Mouse (Mus musculus) ES-CJ7 (cell line): ENCODE measurements around the gene Ddx5.
"Not testable (repeated sequence)": the region's sequence is repeated elsewhere in the genome, so short reads cannot be mapped to it uniquely, and the experiment has no call there.

Source experiments
- DNase-seq: peaks from one replicate; pipeline ENCODE4 v3.0.0; 2011; ENCODE audit warnings: low read depth, low spot score

Ddx5 gene

GRCm38 (mm10) chr11:106762139-106762799 is 26.7 kb downstream of the Ddx5 start:
- DNase-seq, result peak; percentile 66

GRCm38 (mm10) chr11:106760511-106760910 is 28.5 kb downstream of the Ddx5 start:
- no peak for DNase-seq

GRCm38 (mm10) chr11:106759028-106759427 is 30.0 kb downstream of the Ddx5 start:
- no peak for DNase-seq

- no peak for DNase-seq
These were observed 33.4 kb downstream of the Ddx5 start for GRCm38 (mm10) chr11:106755583-106755982.

GRCm38 (mm10) chr11:106753314-106753713 is 35.7 kb downstream of the Ddx5 start:
- no peak for DNase-seq

- DNase-seq, result no peak
These were observed 36.9 kb downstream of the Ddx5 start for GRCm38 (mm10) chr11:106752103-106752502.

- DNase-seq, result no peak
These were observed 37.7 kb downstream of the Ddx5 start, which contains the start of gene Milr1 for GRCm38 (mm10) chr11:106751039-106752018. Milr1 (plus strand) TSS chr11:106751226.

- no peak for DNase-seq
These were observed 38.7 kb downstream of the Ddx5 start, which contains the start of gene Pecam1 for GRCm38 (mm10) chr11:106750121-106750751. Pecam1 (minus strand) TSS chr11:106750628.

GRCm38 (mm10) chr11:106749557-106750120 is 39.3 kb downstream of the Ddx5 start:
- not testable (repeated sequence) for DNase-seq

- DNase-seq, result no peak
These were observed 44.0 kb downstream of the Ddx5 start for GRCm38 (mm10) chr11:106744949-106745348.

GRCm38 (mm10) chr11:106742388-106742841 is 46.6 kb downstream of the Ddx5 start:
- DNase-seq, result peak; percentile 50

- no peak for DNase-seq
These were observed 47.2 kb downstream of the Ddx5 start for GRCm38 (mm10) chr11:106741826-106742225.

GRCm38 (mm10) chr11:106741232-106741631 is 47.8 kb downstream of the Ddx5 start:
- DNase-seq, result no peak

GRCm38 (mm10) chr11:106740724-106741123 is 48.3 kb downstream of the Ddx5 start:
- not testable (repeated sequence) for DNase-seq

- DNase-seq, result no peak
These were observed 49.9 kb downstream of the Ddx5 start for GRCm38 (mm10) chr11:106739116-106739515.

- no peak for DNase-seq
These were observed 51.8 kb downstream of the Ddx5 start for GRCm38 (mm10) chr11:106737178-106737621.

GRCm38 (mm10) chr11:106736614-106737013 is 52.4 kb downstream of the Ddx5 start:
- no peak for DNase-seq

GRCm38 (mm10) chr11:106730714-106731113 is 58.3 kb downstream of the Ddx5 start:
- no peak for DNase-seq
